In genomic region chr17:67548966-67549700, GRCm38 (mm10) we compare ENCODE assay signal across 14 mouse cellular contexts.
DNase-seq lines count a peak whose midpoint lies in the region; ATAC-seq and TF ChIP-seq lines count a peak whose summit lies in the region.
"Had no signal": no experiment of that assay in that cellular context is flagged by ENCODE, and none has a peak within 500 bp of the region (broad histone marks: within the 10 kb centered on the region; RNA-seq: fewer than 3 reads in every experiment).

No protein-coding gene starts in this region.

- WGBS in midbrain, postnatal 0 days: 48% methylated on average over 11 of the region's 11 CpGs
- 53% methylated on average over 11 of the region's 11 CpGs for WGBS in midbrain, embryonic 13.5 days
- 35% methylated on average over 11 of the region's 11 CpGs for WGBS in kidney, embryonic 15.5 days
- 29% methylated on average over 11 of the region's 11 CpGs for WGBS in neural tube, embryonic 14.5 days

- no peak overlapping the region for H3K9ac ChIP-seq in midbrain, postnatal 0 days (replicated peaks; ENCODE audit: low read length, poor library complexity, severe bottlenecking)
- H3K9ac ChIP-seq in midbrain, embryonic 13.5 days (replicated peaks): no peak overlapping the region
- no peak overlapping the region for H3K9ac ChIP-seq in kidney, embryonic 15.5 days
- H3K9ac ChIP-seq in neural tube, embryonic 14.5 days (replicated peaks; ENCODE audit: low read depth, low read length): no peak overlapping the region
- H3K9ac ChIP-seq: liver, embryonic 13.5 days had no signal

- H3K27ac ChIP-seq in midbrain, postnatal 0 days (ENCODE audit: low read depth, low read length): no peak overlapping the region
- H3K27ac ChIP-seq in midbrain, embryonic 13.5 days: no peak overlapping the region
- H3K27ac ChIP-seq in kidney, embryonic 15.5 days: no peak overlapping the region
- no peak overlapping the region for H3K27ac ChIP-seq in neural tube, embryonic 14.5 days (ENCODE audit: low read depth, low read length)
- H3K27ac ChIP-seq: liver, embryonic 13.5 days had no signal

- ATAC-seq in midbrain, postnatal 0 days (ENCODE audit: low FRiP score): no peak
- no peak for ATAC-seq in midbrain, embryonic 13.5 days
- peak; percentile 50; the same call in 1 of the 2 replicates for ATAC-seq in kidney, embryonic 15.5 days (replicated peaks; ENCODE audit: low FRiP score)
- ATAC-seq in neural tube, embryonic 14.5 days (ENCODE audit: low read depth): peak; percentile 60; the same call in 1 of the 2 replicates
- ATAC-seq: intestine, postnatal 0 days had no signal

- H3K4me1 ChIP-seq in midbrain, postnatal 0 days (ENCODE audit: insufficient read depth, low read length): no peaks in the 10 kb centered on the region
- H3K4me1 ChIP-seq in midbrain, embryonic 13.5 days (replicated peaks): 0 out of 2 replicates have a peak, but pooled peaks cover 5% of the 10 kb centered on the region
- peaks cover 16% of the 10 kb centered on the region for H3K4me1 ChIP-seq in kidney, embryonic 15.5 days
- H3K4me1 ChIP-seq in neural tube, embryonic 14.5 days (ENCODE audit: control insufficient read depth, insufficient read depth, low read length): peaks cover 4% of the 10 kb centered on the region; the same call in 1 of the 2 replicates
- H3K4me1 ChIP-seq: liver, embryonic 13.5 days had no signal

- no peak for TF ChIP-seq CTCF in midbrain, postnatal 0 days (IDR thresholded peaks at IDR 0.05)

- H3K9me3 ChIP-seq in midbrain, postnatal 0 days (ENCODE audit: low read length): no peaks in the 10 kb centered on the region
- H3K9me3 ChIP-seq in midbrain, embryonic 13.5 days: no peaks in the 10 kb centered on the region
- peaks cover 3% of the 10 kb centered on the region for H3K9me3 ChIP-seq in kidney, embryonic 15.5 days (replicated peaks)
- H3K9me3 ChIP-seq in neural tube, embryonic 14.5 days (ENCODE audit: control insufficient read depth, low read length): no peaks in the 10 kb centered on the region

- no peak overlapping the region for H3K4me3 ChIP-seq in midbrain, postnatal 0 days (ENCODE audit: low read depth, low read length)
- H3K4me3 ChIP-seq in midbrain, embryonic 13.5 days (replicated peaks): no peak overlapping the region
- no peak overlapping the region for H3K4me3 ChIP-seq in kidney, embryonic 15.5 days (replicated peaks)
- H3K4me3 ChIP-seq in neural tube, embryonic 14.5 days (ENCODE audit: low read depth, low read length): no peak overlapping the region
- H3K4me3 ChIP-seq: liver, embryonic 13.5 days; myocyte had no signal

- H3K27me3 ChIP-seq in midbrain, postnatal 0 days (ENCODE audit: insufficient read depth, low read length): no peaks in the 10 kb centered on the region
- no peaks in the 10 kb centered on the region for H3K27me3 ChIP-seq in midbrain, embryonic 13.5 days
- H3K27me3 ChIP-seq in kidney, embryonic 15.5 days: no peaks in the 10 kb centered on the region
- no peaks in the 10 kb centered on the region for H3K27me3 ChIP-seq in neural tube, embryonic 14.5 days (ENCODE audit: control insufficient read depth, insufficient read depth, low read length)
- H3K27me3 ChIP-seq: liver, embryonic 13.5 days had no signal

- DNase-seq in cerebellum, adult 9-11 months: peak; percentile 4
- DNase-seq in cerebellum, adult 11 months: no peak
- DNase-seq in midbrain, postnatal 0 days (ENCODE audit: low spot score): peak; percentile 56
- no peak for DNase-seq in thymus, postnatal 14 days
- DNase-seq in urinary bladder, postnatal 14 days (ENCODE audit: low spot score): no peak
- DNase-seq: liver, embryonic 13.5 days; lung, postnatal 36 days; right cerebral cortex, postnatal 25 days; thymus, postnatal 25 days had no signal

- H3K4me2 ChIP-seq in midbrain, postnatal 0 days (ENCODE audit: low read depth, low read length, poor library complexity, severe bottlenecking): no peak overlapping the region
- H3K4me2 ChIP-seq in midbrain, embryonic 13.5 days (replicated peaks): no peak overlapping the region
- no peak overlapping the region for H3K4me2 ChIP-seq in kidney, embryonic 15.5 days
- no peak overlapping the region for H3K4me2 ChIP-seq in neural tube, embryonic 14.5 days (ENCODE audit: low read depth, low read length)
- H3K4me2 ChIP-seq: liver, embryonic 13.5 days had no signal

- no peaks in the 10 kb centered on the region for H3K36me3 ChIP-seq in midbrain, postnatal 0 days (ENCODE audit: insufficient read depth, low read length)
- no peaks in the 10 kb centered on the region for H3K36me3 ChIP-seq in midbrain, embryonic 13.5 days
- H3K36me3 ChIP-seq in kidney, embryonic 15.5 days: no peaks in the 10 kb centered on the region
- no peaks in the 10 kb centered on the region for H3K36me3 ChIP-seq in neural tube, embryonic 14.5 days (ENCODE audit: control insufficient read depth, insufficient read depth, low read length)
- H3K36me3 ChIP-seq: liver, embryonic 13.5 days had no signal

Comparison
In these comparisons a context has a peak if more than half of its experiments do, and no peak if none do; other contexts are left out.
1. DNase-seq: peak in cerebellum, adult 9-11 months (single experiment) and midbrain, postnatal 0 days (single experiment); none in cerebellum, adult 11 months (single experiment), thymus, postnatal 14 days (single experiment) and urinary bladder, postnatal 14 days (single experiment).
2. ATAC-seq: peak in kidney, embryonic 15.5 days (single experiment) and neural tube, embryonic 14.5 days (single experiment); none in midbrain, postnatal 0 days (single experiment) and midbrain, embryonic 13.5 days (single experiment).